Mouse (Mus musculus) MEL (cell line): ENCODE data around the gene Gpr3. TPM values are rescaled to one million over a fixed set of nuclear protein-coding genes. Genes with fewer than 3 reads are reported as not detected.

ENCODE experiments used
- DNase-seq: peaks from one replicate; pipeline ENCODE4 v3.0.0; 2011; ENCODE audit warnings: low read depth, low spot score
- H3K27ac ChIP-seq: 2 replicates; pipeline ENCODE4 v1.5.1; 2012; ENCODE audit warnings: low read depth, mild to moderate bottlenecking, control low read depth, low read length, moderate library complexity; ENCODE audit not compliant: control insufficient read depth
- H3K27me3 ChIP-seq, 2 experiments: fragments of 150-350 bp in 1 of 2; sonication (generic) in 1 of 2; 2 replicates each; pipeline ENCODE4 v1.6.1; 2012; ENCODE audit warnings: low read length in 2 of 2, mild to moderate bottlenecking in 2 of 2, improper control_type of control experiment in 1 of 2, moderate library complexity in 1 of 2; ENCODE audit not compliant: insufficient read depth in 2 of 2, control insufficient read depth in 1 of 2
- H3K36me3 ChIP-seq, 2 experiments: 2 replicates each; pipeline ENCODE4 v1.6.1; 2012 to 2014; ENCODE audit warnings: low read length in 2 of 2, improper control_type of control experiment in 1 of 2, inconsistent platforms in 1 of 2, mild to moderate bottlenecking in 1 of 2; ENCODE audit not compliant: insufficient read depth in 2 of 2, control insufficient read depth in 1 of 2
- H3K4me1 ChIP-seq, 2 experiments: fragments of 150-350 bp in 1 of 2; sonication (generic) in 1 of 2; 2 replicates each; pipeline ENCODE4 v1.6.1; 2012; ENCODE audit warnings: low read length in 2 of 2, improper control_type of control experiment in 1 of 2, mild to moderate bottlenecking in 1 of 2; ENCODE audit not compliant: insufficient read depth in 2 of 2, control insufficient read depth in 1 of 2
- H3K4me3 ChIP-seq, 2 experiments: fragments of 150-350 bp in 1 of 2; sonication (generic) in 1 of 2; 2 replicates each; pipeline ENCODE4 v1.5.1; 2012; ENCODE audit warnings: low read depth in 2 of 2, low read length in 2 of 2, mild to moderate bottlenecking in 2 of 2, moderate library complexity in 2 of 2, control low read depth in 1 of 2, improper control_type of control experiment in 1 of 2; ENCODE audit not compliant: control insufficient read depth in 1 of 2, insufficient read depth in 1 of 2
- H3K79me2 ChIP-seq: 2 replicates; pipeline ENCODE4 v1.6.1; 2012; ENCODE audit warnings: mild to moderate bottlenecking, low read length, moderate library complexity; ENCODE audit not compliant: control insufficient read depth, poor library complexity, insufficient read depth
- H3K9ac ChIP-seq: 2 replicates; pipeline ENCODE4 v1.6.1; 2012; ENCODE audit warnings: low read depth, mild to moderate bottlenecking, control low read depth, low read length, moderate library complexity; ENCODE audit not compliant: control insufficient read depth, poor library complexity, severe bottlenecking
- H3K9me3 ChIP-seq: fragments of 150-350 bp; sonication (generic); replicated peaks from 2 replicates; pipeline ENCODE4 v1.6.1; 2012; ENCODE audit warnings: mild to moderate bottlenecking, low read length, improper control_type of control experiment, moderate library complexity; ENCODE audit not compliant: insufficient read depth
- BHLHE40 ChIP-seq: IDR thresholded peaks from 2 replicates; pipeline ENCODE4 v1.6.1; 2012; ENCODE audit warnings: low read depth, mild to moderate bottlenecking, inconsistent platforms, low read length, improper control_type of control experiment, borderline replicate concordance
- CHD2 ChIP-seq: IDR thresholded peaks from 2 replicates; pipeline ENCODE4 v1.6.1; 2011; ENCODE audit warnings: low read length, improper control_type of control experiment
- E2F4 ChIP-seq: IDR thresholded peaks from 2 replicates; pipeline ENCODE4 v1.6.1; 2011; ENCODE audit warnings: low read depth, low read length, improper control_type of control experiment, borderline replicate concordance
- GABPA ChIP-seq: IDR thresholded peaks from 2 replicates; pipeline ENCODE4 v1.6.1; 2012; ENCODE audit warnings: low read depth, mild to moderate bottlenecking, inconsistent platforms, low read length, improper control_type of control experiment, moderate library complexity
- HCFC1 ChIP-seq: IDR thresholded peaks from 2 replicates; pipeline ENCODE4 v1.6.1; 2012; ENCODE audit warnings: low read depth, mild to moderate bottlenecking, inconsistent platforms, low read length, improper control_type of control experiment, moderate library complexity
- JUND ChIP-seq: IDR thresholded peaks from 2 replicates; pipeline ENCODE4 v1.6.1; 2011; ENCODE audit warnings: low read depth, mild to moderate bottlenecking, improper control_type of control experiment, low read length
- KAT2A ChIP-seq: conservative IDR thresholded peaks from 2 replicates; pipeline ENCODE4 v1.6.1; 2012; ENCODE audit warnings: low read depth, low read length, improper control_type of control experiment, inconsistent platforms
- MAX ChIP-seq: IDR thresholded peaks from 2 replicates; pipeline ENCODE4 v1.6.1; 2011; ENCODE audit warnings: low read length, improper control_type of control experiment
- MEF2A ChIP-seq: IDR thresholded peaks from 2 replicates; pipeline ENCODE4 v1.6.1; 2014; ENCODE audit warnings: low read depth, mild to moderate bottlenecking, inconsistent platforms, low read length, improper control_type of control experiment; ENCODE audit not compliant: poor library complexity, insufficient replicate concordance, severe bottlenecking; ENCODE audit errors: extremely low read depth
- MYB ChIP-seq: IDR thresholded peaks from 2 replicates; pipeline ENCODE4 v1.6.1; 2011; ENCODE audit warnings: mild to moderate bottlenecking, low read depth, low read length, improper control_type of control experiment
- NELFE ChIP-seq: IDR thresholded peaks from 2 replicates; pipeline ENCODE4 v1.6.1; 2011; ENCODE audit warnings: low read depth, low read length, improper control_type of control experiment
- POLR2A ChIP-seq, 2 experiments: IDR thresholded peaks; 2 replicates each; pipeline ENCODE4 v1.6.1; 2011 to 2012; ENCODE audit warnings: low read length in 2 of 2, mild to moderate bottlenecking in 2 of 2, control low read depth in 1 of 2, improper control_type of control experiment in 1 of 2, low read depth in 1 of 2, moderate library complexity in 1 of 2; ENCODE audit not compliant: control insufficient read depth in 1 of 2, insufficient read depth in 1 of 2, poor library complexity in 1 of 2
- POLR2AphosphoS5 ChIP-seq: IDR thresholded peaks from 2 replicates; pipeline ENCODE4 v1.6.1; 2012; ENCODE audit warnings: low read depth, borderline replicate concordance, mild to moderate bottlenecking, inconsistent platforms, low read length, moderate library complexity, mixed read lengths
- RAD21 ChIP-seq: IDR thresholded peaks from 2 replicates; pipeline ENCODE4 v1.6.1; 2011; ENCODE audit warnings: mild to moderate bottlenecking, low read depth, low read length, improper control_type of control experiment
- RCOR1 ChIP-seq: IDR thresholded peaks from 2 replicates; pipeline ENCODE4 v1.6.1; 2012; ENCODE audit warnings: low read depth, mild to moderate bottlenecking, inconsistent platforms, low read length, improper control_type of control experiment
- SIN3A ChIP-seq: IDR thresholded peaks from 2 replicates; pipeline ENCODE4 v1.6.1; 2012; ENCODE audit warnings: low read length, improper control_type of control experiment, inconsistent platforms
- SMC3 ChIP-seq: IDR thresholded peaks from 2 replicates; pipeline ENCODE4 v1.6.1; 2011; ENCODE audit warnings: low read depth, low read length, improper control_type of control experiment
- TAL1 ChIP-seq: IDR thresholded peaks from 2 replicates; pipeline ENCODE4 v1.6.1; 2012; ENCODE audit warnings: mild to moderate bottlenecking, inconsistent platforms, low read length, moderate library complexity, mixed read lengths
- TBP ChIP-seq: IDR thresholded peaks from 2 replicates; pipeline ENCODE4 v1.8.0; 2011; ENCODE audit warnings: low read depth, low read length, improper control_type of control experiment
- UBTF ChIP-seq: IDR thresholded peaks from 2 replicates; pipeline ENCODE4 v1.6.1; 2012; ENCODE audit warnings: low read depth, mild to moderate bottlenecking, inconsistent platforms, low read length, improper control_type of control experiment, moderate library complexity, borderline replicate concordance; ENCODE audit not compliant: insufficient read depth
- USF1 ChIP-seq: IDR thresholded peaks from 2 replicates; pipeline ENCODE4 v1.6.1; 2014; ENCODE audit warnings: low read depth, mild to moderate bottlenecking, inconsistent platforms, low read length, improper control_type of control experiment, moderate library complexity
- ZC3H11A ChIP-seq: IDR thresholded peaks from 2 replicates; pipeline ENCODE4 v1.6.1; 2012; ENCODE audit warnings: low read depth, mild to moderate bottlenecking, inconsistent platforms, low read length, improper control_type of control experiment
- ZKSCAN1 ChIP-seq: IDR thresholded peaks from 2 replicates; pipeline ENCODE4 v1.6.1; 2012; ENCODE audit warnings: low read depth, mild to moderate bottlenecking, inconsistent platforms, low read length, improper control_type of control experiment, moderate library complexity
- ZNF384 ChIP-seq: IDR thresholded peaks from 2 replicates; pipeline ENCODE4 v1.6.1; 2012; ENCODE audit warnings: low read depth, mild to moderate bottlenecking, inconsistent platforms, low read length, improper control_type of control experiment
- polyA plus RNA-seq, 2 experiments: library from polyadenylated mRNA; stranded (reverse) in 1 of 2; unstranded in 1 of 2; fragments of >175 nt in 1 of 2; fragments of >200 nt in 1 of 2; gene quantifications; 2 replicates each; pipeline versions ENCODE4 v1.2.1 to v1.2.4; 2012; ENCODE audit warnings: low replicate concordance in 2 of 2, low read depth in 1 of 2; ENCODE audit not compliant: insufficient read length in 2 of 2, insufficient read depth in 1 of 2, missing spikeins in 1 of 2
- total RNA-seq: library from RNA; depleted of rRNA; stranded (reverse); fragments of 300-350 nt; gene quantifications from 2 replicates; pipeline ENCODE4 v1.2.3, GENCODE M21; 2012

Gpr3 gene
- total and polyA plus RNA-seq, 3 experiments = 0.08 to 0.35 TPM; not detected in 1

DNA sequence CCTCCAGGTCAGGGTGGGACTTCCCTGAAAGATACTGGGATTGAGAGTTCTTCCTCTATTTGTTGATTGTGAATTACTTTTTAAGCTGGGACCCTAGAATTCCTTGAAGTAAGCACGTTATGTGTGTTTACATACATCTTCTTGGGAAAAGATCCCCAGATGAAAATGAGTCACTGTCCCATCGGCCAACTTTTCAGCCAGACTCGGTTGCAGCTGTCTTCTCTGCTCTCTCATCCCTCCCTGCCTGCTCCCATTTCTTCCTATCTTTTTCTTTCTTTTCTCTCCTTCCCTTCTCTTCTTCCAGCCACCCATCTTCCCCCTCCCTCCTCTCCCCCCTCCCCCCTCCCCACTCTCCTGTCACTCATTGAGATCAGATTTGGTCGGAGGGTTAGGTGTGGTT lies 17.3 kb downstream of the Gpr3 start:
- Histone ChIP-seq H3K4me1 (no peaks in the 10 kb centered on the region), H3K9ac (no peak overlapping the region), H3K4me3 (no peak overlapping the region), H3K27me3 (no peaks in the 10 kb centered on the region), H3K79me2 (no peaks in the 10 kb centered on the region), H3K9me3 (no peaks in the 10 kb centered on the region), H3K36me3 (peaks cover 0 to 5% of the 10 kb centered on the region in 2 experiments; a peak in 2 of 4 replicates), H3K27ac (no peak overlapping the region)
- TF ChIP-seq HCFC1 (no peak), TBP (no peak), JUND (no peak), MEF2A (no peak), USF1 (no peak), POLR2A (IDR thresholded peaks at IDR 0.05; ENCODE audit: control insufficient read depth in 1 of 2, insufficient read depth in 1 of 2, low read depth in 1 of 2, low read length in 2 of 2, poor library complexity in 1 of 2) (no peak), UBTF (no peak), ZC3H11A (no peak), RCOR1 (no peak), E2F4 (no peak), ZNF384 (no peak), GABPA (no peak), ZKSCAN1 (no peak), POLR2AphosphoS5 (no peak), TAL1 (no peak), SMC3 (no peak)
- DNase-seq = no peak

- Histone ChIP-seq H3K4me3 (no peak overlapping the region), H3K27me3 (no peaks in the 10 kb centered on the region), H3K27ac (no peak overlapping the region), H3K36me3 (peaks cover 0 to 5% of the 10 kb centered on the region in 2 experiments; a peak in 2 of 4 replicates), H3K9ac (no peak overlapping the region), H3K9me3 (no peaks in the 10 kb centered on the region), H3K79me2 (no peaks in the 10 kb centered on the region), H3K4me1 (no peaks in the 10 kb centered on the region)
- DNase-seq = no peak
- no peak for TF ChIP-seq CHD2
- TF ChIP-seq JUND = no peak
- no peak for TF ChIP-seq NELFE
- TF ChIP-seq KAT2A = no peak
- TF ChIP-seq HCFC1 = no peak
- TF ChIP-seq ZNF384 = no peak
- TF ChIP-seq RAD21 = no peak
- no peak for TF ChIP-seq MAX
- no peak for TF ChIP-seq BHLHE40
- TF ChIP-seq MYB = no peak
- TF ChIP-seq SIN3A = no peak
Observed at GRCm38 (mm10) chr4:133194482-133194881, 17.9 kb downstream of the Gpr3 start.
